Mouse (Mus musculus) stomach, embryonic 14.5 days (tissue): Measurements from ENCODE around the gene Mid1. TPM values are rescaled to one million over a fixed set of nuclear protein-coding genes. Genes with fewer than 3 reads are reported as not detected.
"Not testable (repeated sequence)": the region's sequence is repeated elsewhere in the genome, so short reads cannot be mapped to it uniquely, and the experiment has no call there.

ENCODE experiments used
- ATAC-seq: fragments of 200-750 bp; cut with Nextera tagmentation; 2 replicates; pipeline ENCODE4 v1.8.0; 2017; ENCODE audit warnings: low read depth, moderate TSS enrichment; ENCODE audit not compliant: insufficient number of reproducible peaks, insufficient read depth, low FRiP score
- H3K27ac ChIP-seq: fragments of 300-500 bp; sonication (generic); 2 replicates; pipeline ENCODE4 v1.5.1; 2014; ENCODE audit warnings: mild to moderate bottlenecking, low read length, moderate library complexity, mixed read lengths
- H3K27me3 ChIP-seq: fragments of 300-500 bp; sonication (generic); 2 replicates; pipeline ENCODE4 v1.6.1; 2014; ENCODE audit warnings: low read length, control low read depth, mixed read lengths; ENCODE audit not compliant: control insufficient read depth, insufficient read depth
- H3K36me3 ChIP-seq: fragments of 300-500 bp; sonication (generic); 2 replicates; pipeline ENCODE4 v1.6.1; 2014; ENCODE audit warnings: mild to moderate bottlenecking, control low read depth, low read length, moderate library complexity, mixed read lengths; ENCODE audit not compliant: control insufficient read depth, insufficient read depth
- H3K4me1 ChIP-seq: fragments of 300-500 bp; sonication (generic); 2 replicates; pipeline ENCODE4 v1.6.1; 2014; ENCODE audit warnings: low read length, control low read depth, mixed read lengths; ENCODE audit not compliant: control insufficient read depth, insufficient read depth
- H3K4me2 ChIP-seq: fragments of 300-500 bp; sonication (generic); replicated peaks from 2 replicates; pipeline ENCODE4 v1.6.1; 2014; ENCODE audit warnings: low read depth, low read length, control low read depth
- H3K4me3 ChIP-seq: fragments of 300-500 bp; sonication (generic); 2 replicates; pipeline ENCODE4 v1.5.1; 2014; ENCODE audit warnings: low read depth, low read length, control low read depth
- H3K9ac ChIP-seq: fragments of 300-500 bp; sonication (generic); replicated peaks from 2 replicates; pipeline ENCODE4 v1.6.1; 2014; ENCODE audit warnings: low read depth, mild to moderate bottlenecking, control low read depth, low read length, moderate library complexity, mixed read lengths
- H3K9me3 ChIP-seq: fragments of 300-500 bp; sonication (generic); 2 replicates; pipeline ENCODE4 v1.6.1; 2016; ENCODE audit warnings: low read depth, low read length, control low read depth; ENCODE audit not compliant: control insufficient read depth
- WGBS: fragments of 180-500 bp; shearing (Covaris S2); extraction: QIAGEN DNeasy Blood & Tissue Kit; methylation state at CpG from one replicate; pipeline ENCODE4 v1.1.7; 2014; 5-methylcytosine and 5-hydroxymethylcytosine counted together
- polyA plus RNA-seq: library from polyadenylated mRNA; unstranded; fragments of >200 nt; fragmentation: Nextera tagmentation; extraction: Ambion mirVana; gene quantifications from 2 replicates; pipeline ENCODE4 v1.2.1, GENCODE M21; 2014

Mid1 gene
- polyA plus RNA-seq, 1 experiment from 2014 or later = 14.4 TPM

GRCm38 (mm10) chrX:170004236-170004635 is 319.2 kb downstream of the Mid1 start:
- not testable (repeated sequence) for H3K4me3 ChIP-seq, H3K9ac ChIP-seq, H3K4me2 ChIP-seq, H3K27me3 ChIP-seq, H3K4me1 ChIP-seq, H3K27ac ChIP-seq, H3K36me3 ChIP-seq, ATAC-seq
- peaks cover 27% of the 10 kb centered on the region for H3K9me3 ChIP-seq
- 56% methylated on average over 2 of the region's 2 CpGs for WGBS

GRCm38 (mm10) chrX:170004793-170005192 is 319.8 kb downstream of the Mid1 start:
- H3K9ac ChIP-seq, H3K27me3 ChIP-seq, H3K27ac ChIP-seq, H3K4me1 ChIP-seq, ATAC-seq, H3K4me2 ChIP-seq, H3K4me3 ChIP-seq, H3K36me3 ChIP-seq: not testable (repeated sequence)
- H3K9me3 ChIP-seq = peaks cover 29% of the 10 kb centered on the region
- 42% methylated on average over 5 of the region's 5 CpGs for WGBS

GRCm38 (mm10) chrX:170005194-170005593 is 320.2 kb downstream of the Mid1 start:
- peaks cover 30% of the 10 kb centered on the region for H3K9me3 ChIP-seq
- not testable (repeated sequence) for H3K27ac ChIP-seq, H3K4me2 ChIP-seq, H3K27me3 ChIP-seq, ATAC-seq, H3K4me3 ChIP-seq, H3K9ac ChIP-seq, H3K4me1 ChIP-seq, H3K36me3 ChIP-seq
- 23% methylated on average over 13 of the region's 13 CpGs for WGBS

- H3K4me3 ChIP-seq, H3K9ac ChIP-seq, H3K36me3 ChIP-seq, ATAC-seq, H3K4me2 ChIP-seq, H3K27me3 ChIP-seq, H3K4me1 ChIP-seq, H3K27ac ChIP-seq: not testable (repeated sequence)
- H3K9me3 ChIP-seq = peaks cover 29% of the 10 kb centered on the region
- 62% methylated on average over 1 of the region's 1 CpGs for WGBS
Observed at GRCm38 (mm10) chrX:170005695-170006297, 320.8 kb downstream of the Mid1 start.

GRCm38 (mm10) chrX:170006694-170007247 is 321.8 kb downstream of the Mid1 start:
- H3K27ac ChIP-seq, ATAC-seq, H3K36me3 ChIP-seq, H3K27me3 ChIP-seq, H3K4me1 ChIP-seq, H3K9ac ChIP-seq, H3K4me2 ChIP-seq, H3K4me3 ChIP-seq: not testable (repeated sequence)
- 57% methylated on average over 3 of the region's 3 CpGs for WGBS
- H3K9me3 ChIP-seq = peaks cover 30% of the 10 kb centered on the region

GRCm38 (mm10) chrX:170007375-170008178 is 322.6 kb downstream of the Mid1 start:
- H3K4me2 ChIP-seq, H3K4me3 ChIP-seq, ATAC-seq, H3K27me3 ChIP-seq, H3K4me1 ChIP-seq, H3K27ac ChIP-seq, H3K9ac ChIP-seq, H3K36me3 ChIP-seq: not testable (repeated sequence)
- H3K9me3 ChIP-seq = peaks cover 30% of the 10 kb centered on the region
- WGBS = 48% methylated on average over 2 of the region's 2 CpGs

GRCm38 (mm10) chrX:170008179-170008467 is 323.1 kb downstream of the Mid1 start:
- H3K4me1 ChIP-seq, H3K4me2 ChIP-seq, ATAC-seq, H3K4me3 ChIP-seq, H3K9ac ChIP-seq, H3K27me3 ChIP-seq, H3K27ac ChIP-seq, H3K36me3 ChIP-seq: not testable (repeated sequence)
- H3K9me3 ChIP-seq = peaks cover 30% of the 10 kb centered on the region

- H3K4me2 ChIP-seq, H3K27me3 ChIP-seq, H3K4me3 ChIP-seq, H3K36me3 ChIP-seq, H3K4me1 ChIP-seq, ATAC-seq, H3K9ac ChIP-seq, H3K27ac ChIP-seq: not testable (repeated sequence)
- 47% methylated on average over 3 of the region's 3 CpGs for WGBS
- H3K9me3 ChIP-seq = peaks cover 30% of the 10 kb centered on the region
Observed at GRCm38 (mm10) chrX:170008584-170008983, 323.6 kb downstream of the Mid1 start.
